Mouse (Mus musculus) heart, embryonic 12.5 days (tissue): ENCODE results near the gene Cdc42se1. TPM values are rescaled to one million over a fixed set of nuclear protein-coding genes. Genes with fewer than 3 reads are reported as not detected.
"Not testable (repeated sequence)": the region's sequence is repeated elsewhere in the genome, so short reads cannot be mapped to it uniquely, and the experiment has no call there.

ENCODE experiments used
- ATAC-seq: fragments of 200-750 bp; cut with Nextera tagmentation; 2 replicates; pipeline ENCODE4 v1.8.0; 2017; ENCODE audit warnings: moderate TSS enrichment, moderate library complexity; ENCODE audit not compliant: insufficient number of reproducible peaks, low FRiP score
- H3K27ac ChIP-seq: fragments of 300-500 bp; sonication (generic); 2 replicates; pipeline ENCODE4 v1.5.1; 2016; ENCODE audit warnings: mild to moderate bottlenecking, moderate library complexity; ENCODE audit not compliant: poor library complexity, severe bottlenecking
- H3K27me3 ChIP-seq: fragments of 300-500 bp; sonication (generic); replicated peaks from 2 replicates; pipeline ENCODE4 v1.6.1; 2016; ENCODE audit warnings: mild to moderate bottlenecking, moderate library complexity
- H3K36me3 ChIP-seq: fragments of 300-500 bp; sonication (generic); 2 replicates; pipeline ENCODE4 v1.6.1; 2016; ENCODE audit warnings: mild to moderate bottlenecking, moderate library complexity
- H3K4me1 ChIP-seq: fragments of 300-500 bp; sonication (generic); replicated peaks from 2 replicates; pipeline ENCODE4 v1.6.1; 2016; ENCODE audit warnings: mild to moderate bottlenecking
- H3K4me2 ChIP-seq: fragments of 300-500 bp; sonication (generic); 2 replicates; pipeline ENCODE4 v1.6.1; 2016; ENCODE audit warnings: mild to moderate bottlenecking, moderate library complexity
- H3K4me3 ChIP-seq: fragments of 300-500 bp; sonication (generic); 2 replicates; pipeline ENCODE4 v1.5.1; 2016; ENCODE audit warnings: mild to moderate bottlenecking
- H3K9ac ChIP-seq: fragments of 300-500 bp; sonication (generic); 2 replicates; pipeline ENCODE4 v1.6.1; 2016; ENCODE audit warnings: mild to moderate bottlenecking, moderate library complexity
- H3K9me3 ChIP-seq: fragments of 300-500 bp; sonication (generic); replicated peaks from 2 replicates; pipeline ENCODE4 v1.6.1; 2016; ENCODE audit warnings: mild to moderate bottlenecking, moderate library complexity
- WGBS: fragments of 180-500 bp; shearing (Covaris S2); methylation state at CpG from one replicate; pipeline ENCODE4 v1.1.7; 2016; 5-methylcytosine and 5-hydroxymethylcytosine counted together
- polyA plus RNA-seq: library from polyadenylated mRNA; unstranded; fragments of >200 nt; fragmentation: Nextera tagmentation; extraction: Ambion mirVana; gene quantifications from 2 replicates; pipeline ENCODE4 v1.2.1, GENCODE M21; 2016

Gene Cdc42se1
- polyA plus RNA-seq, 1 experiment from 2014 or later = 62.1 TPM

DNA sequence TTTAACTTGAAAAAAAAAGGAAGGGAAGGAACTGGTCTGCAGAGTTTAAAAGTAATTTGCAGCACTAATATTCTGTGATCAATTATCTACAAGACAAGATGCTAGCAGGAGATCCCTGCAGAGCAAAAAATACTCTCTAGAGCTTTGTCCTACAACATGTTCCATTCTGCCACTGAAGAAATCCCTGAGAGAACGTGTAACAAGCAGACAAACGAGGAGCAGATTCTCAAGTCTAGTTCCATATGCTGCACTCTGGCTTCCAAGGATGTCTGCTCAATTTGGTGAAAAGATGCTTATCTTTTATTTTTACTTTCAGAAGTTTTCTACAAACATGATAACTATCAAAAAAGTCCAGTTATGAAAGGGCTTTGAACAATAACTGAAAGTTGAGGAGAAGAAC lies 28.0 kb upstream of the Cdc42se1 start:
- 83% methylated on average over 2 of the region's 2 CpGs for WGBS
- Histone ChIP-seq H3K9me3 (no peaks in the 10 kb centered on the region), H3K9ac (no peak overlapping the region), H3K27me3 (no peaks in the 10 kb centered on the region), H3K27ac (no peak overlapping the region), H3K4me2 (no peak overlapping the region), H3K4me1 (no peaks in the 10 kb centered on the region), H3K36me3 (peaks cover 90% of the 10 kb centered on the region), H3K4me3 (no peak overlapping the region)
- no peak for ATAC-seq

DNA sequence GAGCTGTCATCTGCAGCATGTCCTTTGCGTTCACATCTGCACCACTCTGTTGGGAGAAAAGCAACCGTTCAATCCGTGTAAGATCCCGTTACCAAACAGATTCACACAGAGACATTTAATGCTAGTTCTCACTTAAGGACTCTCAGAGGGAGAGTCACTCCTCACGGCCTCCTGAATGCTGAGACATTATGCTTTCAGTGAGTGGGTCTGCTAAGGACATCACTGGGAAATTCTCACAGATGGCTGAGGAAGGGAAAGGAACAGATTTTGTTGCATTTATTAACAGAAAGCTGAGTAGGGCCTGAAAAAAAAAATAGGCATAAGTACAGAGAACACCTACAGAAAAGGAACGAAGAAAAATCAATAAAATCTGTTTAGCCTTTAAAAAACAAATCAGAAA lies 24.7 kb upstream of the Cdc42se1 start:
- Histone ChIP-seq H3K9me3 (no peaks in the 10 kb centered on the region), H3K4me2 (no peak overlapping the region), H3K4me3 (no peak overlapping the region), H3K9ac (no peak overlapping the region), H3K27ac (no peak overlapping the region), H3K36me3 (peaks cover 88% of the 10 kb centered on the region), H3K4me1 (no peaks in the 10 kb centered on the region), H3K27me3 (no peaks in the 10 kb centered on the region)
- ATAC-seq = no peak
- WGBS = 83% methylated on average over 6 of the region's 6 CpGs

GRCm38 (mm10) chr3:95208286-95208685 lies 20.2 kb upstream of the Cdc42se1 start:
- Histone ChIP-seq H3K4me3 (no peak overlapping the region), H3K9ac (no peak overlapping the region), H3K27me3 (no peaks in the 10 kb centered on the region), H3K9me3 (no peaks in the 10 kb centered on the region), H3K36me3 (peaks cover 60% of the 10 kb centered on the region), H3K4me1 (no peaks in the 10 kb centered on the region), H3K27ac (no peak overlapping the region), H3K4me2 (no peak overlapping the region)
- WGBS = 88% methylated on average over 4 of the region's 4 CpGs
- ATAC-seq = no peak

DNA sequence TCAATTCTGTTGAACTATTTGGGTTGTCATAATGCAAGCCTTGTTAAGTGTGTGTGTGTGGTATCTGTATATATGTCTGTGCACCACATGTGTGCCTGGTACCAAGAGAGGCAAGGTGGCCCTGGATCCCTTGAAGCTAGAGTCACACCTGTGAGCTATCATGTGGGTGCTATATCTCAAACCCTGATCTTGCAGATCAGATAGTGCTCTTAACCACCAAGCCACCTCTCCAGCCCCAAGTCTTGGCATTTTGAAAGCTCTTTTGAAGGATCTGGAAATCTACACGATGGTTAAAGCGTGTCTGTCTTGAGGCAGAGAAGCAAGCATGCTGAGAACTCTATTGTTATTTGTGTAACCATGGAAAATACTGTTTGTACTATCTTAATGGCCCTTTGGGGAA lies 17.9 kb upstream of the Cdc42se1 start:
- H3K27me3 ChIP-seq = no peaks in the 10 kb centered on the region
- H3K27ac ChIP-seq = no peak overlapping the region
- no peak overlapping the region for H3K4me3 ChIP-seq
- no peaks in the 10 kb centered on the region for H3K9me3 ChIP-seq
- H3K4me1 ChIP-seq = no peaks in the 10 kb centered on the region
- no peak for ATAC-seq
- H3K4me2 ChIP-seq = no peak overlapping the region
- no peak overlapping the region for H3K9ac ChIP-seq
- H3K36me3 ChIP-seq = peaks cover 54% of the 10 kb centered on the region
- WGBS = 76% methylated on average over 2 of the region's 2 CpGs

- not testable (repeated sequence) for H3K9ac ChIP-seq, H3K27me3 ChIP-seq, H3K27ac ChIP-seq, H3K4me3 ChIP-seq, H3K4me1 ChIP-seq, H3K9me3 ChIP-seq, H3K4me2 ChIP-seq, ATAC-seq
- peaks cover 37% of the 10 kb centered on the region for H3K36me3 ChIP-seq
- 87% methylated on average over 10 of the region's 10 CpGs for WGBS
Measured at GRCm38 (mm10) chr3:95212889-95213608, 15.5 kb upstream of the Cdc42se1 start.

DNA sequence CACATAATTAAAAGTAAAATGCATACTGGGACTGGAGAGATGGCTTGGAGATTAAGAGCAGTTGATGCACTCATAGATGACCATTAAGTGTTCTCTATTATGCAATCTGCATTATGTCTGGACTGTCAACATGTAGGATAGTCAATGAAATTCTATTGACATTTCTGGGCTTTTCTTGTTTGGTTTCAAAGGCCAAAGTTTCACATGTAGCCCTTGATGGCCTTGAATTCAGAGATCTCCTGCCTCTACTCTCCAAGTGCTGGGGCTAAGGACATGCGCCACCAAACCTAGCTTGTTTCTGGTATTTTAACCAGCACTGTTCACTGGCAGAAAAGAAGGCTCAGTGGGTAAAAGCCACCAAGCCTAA lies 14.9 kb upstream of the Cdc42se1 start:
- peaks cover 32% of the 10 kb centered on the region for H3K36me3 ChIP-seq
- no peak overlapping the region for H3K9ac ChIP-seq
- H3K27ac ChIP-seq = no peak overlapping the region
- WGBS = 97% methylated on average over 1 of the region's 1 CpGs
- no peak overlapping the region for H3K4me2 ChIP-seq
- H3K4me1 ChIP-seq = peaks cover 9% of the 10 kb centered on the region
- H3K27me3 ChIP-seq = no peaks in the 10 kb centered on the region
- no peak for ATAC-seq
- H3K9me3 ChIP-seq = no peaks in the 10 kb centered on the region
- H3K4me3 ChIP-seq = no peak overlapping the region

- H3K36me3 ChIP-seq = peaks cover 46% of the 10 kb centered on the region
- 21% methylated on average over 4 of the region's 4 CpGs for WGBS
- H3K9ac ChIP-seq = peak overlapping the region; percentile 91
- peaks cover 9% of the 10 kb centered on the region for H3K4me1 ChIP-seq
- H3K4me3 ChIP-seq = peak overlapping the region; percentile 80
- H3K9me3 ChIP-seq = no peaks in the 10 kb centered on the region
- H3K27me3 ChIP-seq = no peaks in the 10 kb centered on the region
- H3K4me2 ChIP-seq = peak overlapping the region; percentile 71
- ATAC-seq = peak; percentile 20
- H3K27ac ChIP-seq = peak overlapping the region; percentile 99
Measured at GRCm38 (mm10) chr3:95216655-95217254, 11.8 kb upstream of the Cdc42se1 start.

DNA sequence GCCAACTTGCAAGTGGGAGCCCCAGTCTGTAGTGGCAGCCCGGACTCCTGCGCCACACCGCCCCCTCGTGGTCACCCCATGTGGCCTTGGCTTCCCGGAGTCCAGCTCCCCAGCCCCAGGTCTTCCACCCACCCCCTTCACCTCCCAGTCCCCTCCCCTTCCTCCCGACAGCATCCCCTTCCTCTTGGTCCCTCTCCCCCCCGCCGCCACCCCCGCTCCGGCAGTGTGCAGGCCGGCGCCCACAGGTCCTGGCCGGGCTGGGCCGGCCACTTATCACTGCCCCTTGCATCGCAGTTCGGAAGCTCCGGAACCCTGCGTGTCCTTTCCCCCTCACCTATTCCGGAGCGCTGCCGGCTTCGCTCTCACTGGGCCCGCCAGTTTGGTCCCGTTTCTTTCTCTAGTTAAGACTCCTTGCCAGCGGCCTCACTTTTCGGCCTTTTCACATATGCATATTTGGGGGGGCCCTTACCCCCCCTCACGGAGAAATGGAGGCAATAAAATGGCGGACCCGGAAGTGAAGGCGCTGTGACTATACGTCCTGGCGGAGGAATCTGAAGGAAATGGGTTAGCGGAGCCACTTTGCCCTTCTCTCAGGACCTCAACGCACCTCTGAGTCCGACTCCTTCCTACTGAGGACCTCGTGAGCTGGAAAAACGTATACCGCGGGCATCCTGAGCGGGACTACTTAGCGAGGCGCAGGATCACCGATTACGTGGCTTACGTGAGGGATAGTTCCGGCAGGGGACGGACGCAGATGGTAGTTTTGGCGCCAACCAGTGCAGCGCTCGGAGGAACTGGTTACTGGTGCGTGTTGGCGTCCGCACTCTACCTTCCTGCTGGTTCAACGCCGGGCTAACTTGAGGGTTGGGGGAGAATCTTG lies 11.0 kb upstream of the Cdc42se1 start, which contains the start of gene Gabpb2:
Gene Gabpb2 (minus strand): TSS at position 662 of the 880 bp plus-strand sequence.
- H3K27me3 ChIP-seq = no peaks in the 10 kb centered on the region
- H3K4me2 ChIP-seq = peak within 1 kb of the TSS; percentile 71
- H3K9ac ChIP-seq = peak within 1 kb of the TSS; percentile 91
- peaks cover 9% of the 10 kb centered on the region for H3K4me1 ChIP-seq
- peak within 1 kb of the TSS; percentile 99 for H3K27ac ChIP-seq
- peak within 1 kb of the TSS; percentile 80 for H3K4me3 ChIP-seq
- H3K36me3 ChIP-seq = peaks cover 45% of the 10 kb centered on the region
- peak; percentile 92 for ATAC-seq
- under 1% methylated on average over 56 of the region's 56 CpGs for WGBS
- H3K9me3 ChIP-seq = no peaks in the 10 kb centered on the region

- Histone ChIP-seq H3K36me3 (peaks cover 54% of the 10 kb centered on the region), H3K27ac (peak overlapping the region; percentile 99; the same call in 1 of the 2 replicates), H3K4me2 (peak overlapping the region; percentile 71), H3K4me3 (peak overlapping the region; percentile 80), H3K9me3 (no peaks in the 10 kb centered on the region), H3K9ac (no peak overlapping the region), H3K4me1 (peaks cover 9% of the 10 kb centered on the region), H3K27me3 (no peaks in the 10 kb centered on the region)
- 74% methylated on average over 6 of the region's 6 CpGs for WGBS
- no peak for ATAC-seq
Measured at GRCm38 (mm10) chr3:95218466-95219137, 9.9 kb upstream of the Cdc42se1 start.

DNA sequence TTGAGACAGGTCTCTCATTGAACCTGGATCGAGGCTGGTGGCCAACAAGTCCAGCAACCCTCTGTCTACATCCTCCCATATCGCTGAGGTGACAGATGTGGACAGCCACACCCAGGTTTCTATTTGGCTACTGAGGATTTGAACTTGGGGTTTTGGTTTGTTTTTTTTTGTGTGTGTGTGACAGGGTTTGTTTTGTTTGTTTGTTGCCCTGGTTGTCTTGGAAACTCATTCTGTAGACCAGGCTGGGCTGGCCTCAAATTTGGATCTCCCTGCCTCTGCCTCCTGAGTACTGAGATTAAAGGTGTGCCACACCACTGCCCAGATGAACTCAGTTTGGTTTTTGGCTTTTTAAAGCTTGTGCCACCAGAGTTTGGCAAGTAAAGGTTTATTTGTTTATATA lies 5.5 kb upstream of the Cdc42se1 start:
- Histone ChIP-seq H3K4me2 (no peak overlapping the region), H3K9me3 (no peaks in the 10 kb centered on the region), H3K36me3 (peaks cover 56% of the 10 kb centered on the region), H3K9ac (no peak overlapping the region), H3K27ac (no peak overlapping the region), H3K4me3 (no peak overlapping the region), H3K27me3 (no peaks in the 10 kb centered on the region), H3K4me1 (peaks cover 25% of the 10 kb centered on the region)
- no peak for ATAC-seq
- 88% methylated on average over 2 of the region's 2 CpGs for WGBS

DNA sequence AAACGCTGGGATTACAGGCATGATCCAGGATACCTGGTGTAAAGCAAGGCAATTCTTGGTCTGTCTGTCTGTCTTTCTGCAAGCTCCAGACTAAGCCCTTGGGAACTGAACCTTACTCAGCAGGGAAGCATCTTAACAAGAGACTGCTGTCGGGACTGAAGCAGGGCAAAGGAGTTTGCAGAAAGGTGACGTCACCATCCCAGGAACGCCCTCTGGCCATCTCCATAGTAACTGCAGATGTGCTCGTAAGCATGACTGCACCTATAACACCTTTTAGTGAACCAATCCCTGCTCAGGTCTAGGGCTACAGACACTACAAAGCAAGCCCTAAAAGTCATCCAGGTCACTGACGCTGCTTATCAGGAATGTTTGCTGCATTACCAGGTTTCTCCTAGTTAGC lies 4.2 kb upstream of the Cdc42se1 start:
- no peak for ATAC-seq
- H3K36me3 ChIP-seq = peaks cover 56% of the 10 kb centered on the region
- H3K4me2 ChIP-seq = no peak overlapping the region
- H3K27me3 ChIP-seq = no peaks in the 10 kb centered on the region
- H3K4me1 ChIP-seq = peaks cover 25% of the 10 kb centered on the region
- no peak overlapping the region for H3K27ac ChIP-seq
- H3K9ac ChIP-seq = peak overlapping the region; percentile 48; the same call in 1 of the 2 replicates
- H3K4me3 ChIP-seq = no peak overlapping the region
- WGBS = 27% methylated on average over 6 of the region's 6 CpGs
- H3K9me3 ChIP-seq = no peaks in the 10 kb centered on the region
